Mouse (Mus musculus) liver, embryonic 11.5 days (tissue): ENCODE data around the gene Dip2a. TPM values are rescaled to one million over a fixed set of nuclear protein-coding genes. Genes with fewer than 3 reads are reported as not detected.

ENCODE experiments used
- ATAC-seq: fragments of 200-750 bp; cut with Nextera tagmentation; replicated peaks from 2 replicates; pipeline ENCODE4 v1.8.0; 2017; ENCODE audit warnings: moderate number of reproducible peaks, mild to moderate bottlenecking, moderate TSS enrichment, moderate library complexity; ENCODE audit not compliant: low FRiP score
- DNase-seq: peaks from one replicate; pipeline ENCODE4 v3.0.0-alpha.2; 2017; ENCODE audit warnings: low spot score
- H3K27ac ChIP-seq: fragments of 300-500 bp; sonication (generic); 2 replicates; pipeline ENCODE4 v1.5.1; 2014; ENCODE audit warnings: mild to moderate bottlenecking, low read depth, low read length, control low read depth
- H3K27me3 ChIP-seq: fragments of 300-500 bp; sonication (generic); replicated peaks from 2 replicates; pipeline ENCODE4 v1.6.1; 2014; ENCODE audit warnings: low read length, mixed read lengths; ENCODE audit not compliant: control insufficient read depth, insufficient read depth
- H3K36me3 ChIP-seq: fragments of 300-500 bp; sonication (generic); 2 replicates; pipeline ENCODE4 v1.6.1; 2014; ENCODE audit warnings: mild to moderate bottlenecking, low read length, moderate library complexity, mixed read lengths; ENCODE audit not compliant: control insufficient read depth, insufficient read depth
- H3K4me1 ChIP-seq: fragments of 300-500 bp; sonication (generic); replicated peaks from 2 replicates; pipeline ENCODE4 v1.6.1; 2014; ENCODE audit warnings: low read length, mixed read lengths; ENCODE audit not compliant: control insufficient read depth, insufficient read depth
- H3K4me2 ChIP-seq: fragments of 300-500 bp; sonication (generic); 2 replicates; pipeline ENCODE4 v1.6.1; 2014; ENCODE audit warnings: mild to moderate bottlenecking, control low read depth, moderate library complexity
- H3K4me3 ChIP-seq: fragments of 300-500 bp; sonication (generic); 2 replicates; pipeline ENCODE4 v1.5.1; 2014; ENCODE audit warnings: low read depth, low read length, control low read depth
- H3K9ac ChIP-seq: fragments of 300-500 bp; sonication (generic); 2 replicates; pipeline ENCODE4 v1.6.1; 2014; ENCODE audit warnings: low read depth, low read length, control low read depth
- H3K9me3 ChIP-seq: fragments of 300-500 bp; sonication (generic); 2 replicates; pipeline ENCODE4 v1.6.1; 2016; ENCODE audit warnings: low read length, inconsistent platforms, mixed read lengths; ENCODE audit not compliant: control insufficient read depth
- WGBS: fragments of 180-500 bp; shearing (Covaris S2); extraction: QIAGEN DNeasy Blood & Tissue Kit; methylation state at CpG from one replicate; pipeline ENCODE4 v1.1.7; 2014; 5-methylcytosine and 5-hydroxymethylcytosine counted together
- polyA plus RNA-seq: library from polyadenylated mRNA; unstranded; fragments of >200 nt; fragmentation: Nextera tagmentation; extraction: Ambion mirVana; gene quantifications from 2 replicates; pipeline ENCODE4 v1.2.1, GENCODE M21; 2014

Dip2a gene
- polyA plus RNA-seq, 1 experiment from 2014 or later: 2.0 TPM

DNA sequence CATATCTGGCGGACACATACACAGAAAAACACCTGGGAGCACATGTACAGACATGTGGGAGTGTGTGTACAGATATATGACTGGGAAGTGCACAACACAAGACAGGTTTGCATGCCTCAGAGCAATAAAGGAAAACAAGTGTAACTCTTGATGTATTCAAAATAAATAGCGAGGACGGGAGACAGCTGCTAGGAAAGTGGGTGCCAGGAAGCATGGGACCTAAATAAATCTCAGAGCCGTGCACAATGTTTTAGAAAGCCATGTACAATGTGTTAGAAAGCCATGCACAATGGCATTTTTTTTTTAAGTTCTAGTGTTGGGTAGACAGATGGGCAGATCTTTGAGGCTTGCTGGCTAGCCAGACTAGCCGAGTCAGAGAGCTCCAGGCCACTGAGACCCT is 56.0 kb downstream of the Dip2a start:
- Histone ChIP-seq H3K27me3 (no peaks in the 10 kb centered on the region), H3K9ac (no peak overlapping the region), H3K4me3 (no peak overlapping the region), H3K4me2 (no peak overlapping the region), H3K4me1 (no peaks in the 10 kb centered on the region), H3K9me3 (no peaks in the 10 kb centered on the region), H3K27ac (no peak overlapping the region), H3K36me3 (peaks cover 9% of the 10 kb centered on the region)
- 87% methylated on average over 5 of the region's 5 CpGs for WGBS
- DNase-seq (no peak), ATAC-seq (no peak)

DNA sequence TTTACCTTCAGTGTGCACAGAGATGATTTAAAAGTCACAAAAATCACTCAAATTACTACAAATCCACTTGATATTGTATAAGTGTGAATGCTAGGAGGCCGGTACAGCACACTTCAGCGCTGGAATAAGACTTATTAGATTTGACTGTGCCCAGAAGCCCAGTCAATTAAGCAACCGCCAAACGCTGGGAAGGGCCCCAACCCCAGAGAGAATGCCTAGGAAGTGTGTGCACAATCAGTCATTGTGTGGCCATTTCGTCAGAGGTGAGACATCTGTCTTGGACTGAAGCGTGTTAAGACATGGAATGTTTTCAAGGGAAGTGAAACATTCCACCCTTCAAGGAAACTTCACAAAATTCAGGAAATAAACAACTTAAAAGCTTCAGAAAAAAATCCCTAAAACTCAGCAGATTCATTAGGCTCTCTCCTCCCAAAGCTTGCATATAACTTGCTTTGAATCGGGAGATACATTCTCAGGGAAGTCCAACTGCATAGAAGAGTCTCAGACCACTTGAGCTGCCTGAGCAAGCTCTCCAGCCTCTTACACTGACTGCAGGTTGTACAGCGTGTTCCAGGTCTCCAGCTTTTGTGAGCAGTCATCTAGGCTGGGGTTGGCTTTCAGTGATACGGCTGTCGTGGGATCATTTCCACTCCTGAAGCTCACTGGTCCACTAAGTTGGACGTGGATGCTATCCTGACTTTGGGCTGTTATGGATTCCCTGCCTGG is 56.7 kb downstream of the Dip2a start:
- H3K9me3 ChIP-seq: no peaks in the 10 kb centered on the region
- ATAC-seq (no peak), DNase-seq (no peak)
- no peak overlapping the region for H3K9ac ChIP-seq
- H3K27me3 ChIP-seq: no peaks in the 10 kb centered on the region
- H3K27ac ChIP-seq: no peak overlapping the region
- H3K4me1 ChIP-seq: no peaks in the 10 kb centered on the region
- WGBS: 82% methylated on average over 11 of the region's 11 CpGs
- no peak overlapping the region for H3K4me3 ChIP-seq
- H3K4me2 ChIP-seq: no peak overlapping the region
- H3K36me3 ChIP-seq: peaks cover 9% of the 10 kb centered on the region

DNA sequence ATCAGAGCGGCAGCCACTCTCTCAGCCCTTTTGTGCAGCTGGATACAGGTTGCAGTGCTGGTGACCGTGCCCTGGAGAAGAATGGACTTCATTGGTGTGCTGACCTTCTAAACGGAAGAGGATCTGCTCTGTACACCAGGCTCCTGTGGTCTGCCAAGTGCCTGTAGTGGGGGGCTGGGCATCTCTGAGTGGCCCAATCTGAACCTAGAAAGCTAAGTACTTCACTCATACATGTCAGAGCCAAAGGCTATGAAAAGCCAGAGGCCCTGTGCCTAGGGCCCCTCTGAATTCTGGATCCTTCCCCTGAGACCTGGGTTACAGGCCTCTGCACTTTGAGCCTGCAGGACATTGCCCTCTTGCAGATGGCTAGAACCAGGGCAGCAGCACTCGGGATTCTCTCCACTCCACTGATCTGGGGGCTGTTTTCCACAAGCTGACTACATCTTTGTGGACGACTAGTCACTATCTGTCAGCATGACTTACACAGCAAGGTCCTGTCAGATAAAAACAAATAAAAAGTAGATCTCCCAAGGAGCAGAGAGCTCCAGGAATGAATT is 66.5 kb downstream of the Dip2a start:
- no peak overlapping the region for H3K4me3 ChIP-seq
- WGBS: 75% methylated on average over 5 of the region's 5 CpGs
- DNase-seq: no peak
- peaks cover 6% of the 10 kb centered on the region; the same call in 1 of the 2 replicates for H3K36me3 ChIP-seq
- H3K4me1 ChIP-seq: no peaks in the 10 kb centered on the region
- H3K27me3 ChIP-seq: no peaks in the 10 kb centered on the region
- H3K27ac ChIP-seq: no peak overlapping the region
- H3K4me2 ChIP-seq: no peak overlapping the region
- no peak overlapping the region for H3K9ac ChIP-seq
- ATAC-seq: no peak
- H3K9me3 ChIP-seq: no peaks in the 10 kb centered on the region

DNA sequence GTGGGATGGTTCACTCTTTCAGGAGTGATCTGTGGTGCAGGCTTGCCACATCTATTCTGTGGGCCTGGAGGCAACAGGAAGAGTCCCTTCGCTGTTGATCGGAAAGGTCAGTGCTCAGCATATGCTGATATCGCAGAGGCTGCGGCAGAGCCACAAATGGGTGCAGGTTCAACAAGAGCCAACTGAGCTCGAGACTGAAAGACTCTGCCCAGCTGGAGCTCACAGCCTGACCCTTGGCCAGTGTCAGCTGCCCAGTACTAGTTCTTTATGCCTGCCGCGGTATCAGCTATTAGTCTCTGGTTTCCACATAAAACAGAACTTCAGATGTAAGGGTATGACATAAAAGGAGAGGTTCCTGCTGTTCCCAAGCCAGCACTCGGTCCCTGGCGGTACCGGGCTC is 69.8 kb downstream of the Dip2a start:
- no peaks in the 10 kb centered on the region for H3K4me1 ChIP-seq
- H3K27ac ChIP-seq: no peak overlapping the region
- DNase-seq: no peak
- no peaks in the 10 kb centered on the region for H3K9me3 ChIP-seq
- H3K4me3 ChIP-seq: no peak overlapping the region
- no peak overlapping the region for H3K9ac ChIP-seq
- H3K36me3 ChIP-seq: peaks cover 3% of the 10 kb centered on the region; the same call in 1 of the 2 replicates
- H3K4me2 ChIP-seq: no peak overlapping the region
- WGBS: 75% methylated on average over 10 of the region's 10 CpGs
- no peaks in the 10 kb centered on the region for H3K27me3 ChIP-seq
- ATAC-seq: no peak

DNA sequence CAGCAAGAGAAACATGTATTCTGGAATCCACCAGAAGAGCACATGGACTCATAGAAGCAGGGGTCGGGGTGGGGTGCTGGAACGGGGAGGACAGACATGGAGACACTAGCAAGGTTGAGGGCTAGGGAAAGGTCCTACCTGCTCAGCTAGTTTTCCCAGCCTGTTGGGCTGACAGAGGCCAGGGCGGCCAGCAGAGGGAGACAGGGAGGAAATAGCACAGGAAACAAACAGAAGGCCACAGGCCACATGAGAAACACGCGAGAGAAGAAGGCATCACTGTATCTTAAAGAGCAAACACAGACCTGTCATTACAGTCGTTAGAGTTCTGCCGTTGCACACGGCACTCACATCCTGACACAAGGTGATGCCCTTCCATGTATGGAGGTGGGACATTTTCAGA is 73.9 kb downstream of the Dip2a start:
- Histone ChIP-seq H3K27ac (no peak overlapping the region), H3K4me3 (no peak overlapping the region), H3K9ac (no peak overlapping the region), H3K36me3 (no peaks in the 10 kb centered on the region; the same call in 1 of the 2 replicates), H3K27me3 (no peaks in the 10 kb centered on the region), H3K4me2 (no peak overlapping the region), H3K9me3 (no peaks in the 10 kb centered on the region), H3K4me1 (no peaks in the 10 kb centered on the region)
- DNase-seq: no peak
- no peak for ATAC-seq
- 41% methylated on average over 8 of the region's 8 CpGs for WGBS

DNA sequence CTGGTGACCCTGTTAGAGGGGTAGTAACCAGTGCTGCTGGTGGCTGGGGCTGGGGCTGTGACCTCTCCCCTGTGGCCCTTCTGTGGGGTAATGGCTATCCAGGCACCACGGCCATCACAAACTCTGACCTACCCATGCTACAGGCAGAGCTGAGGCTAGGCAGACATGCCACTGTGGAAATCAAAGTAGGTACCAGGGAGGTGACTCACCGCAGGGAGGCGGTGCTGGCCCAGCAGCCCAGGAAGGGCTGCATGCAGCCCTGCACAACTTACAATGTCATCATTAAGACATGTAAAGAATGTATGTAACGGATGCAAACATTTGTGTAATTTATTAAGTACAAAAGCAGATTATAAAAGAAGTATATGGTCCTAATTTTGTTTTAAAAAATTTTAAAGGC is 82.7 kb downstream of the Dip2a start:
- H3K36me3 ChIP-seq: 0 out of 2 replicates have a peak, but pooled peaks cover 2% of the 10 kb centered on the region
- ATAC-seq (no peak), DNase-seq (no peak)
- WGBS: 73% methylated on average over 4 of the region's 4 CpGs
- H3K9ac ChIP-seq: no peak overlapping the region
- H3K9me3 ChIP-seq: no peaks in the 10 kb centered on the region
- H3K4me1 ChIP-seq: no peaks in the 10 kb centered on the region
- no peak overlapping the region for H3K27ac ChIP-seq
- no peak overlapping the region for H3K4me2 ChIP-seq
- H3K27me3 ChIP-seq: no peaks in the 10 kb centered on the region
- no peak overlapping the region for H3K4me3 ChIP-seq

DNA sequence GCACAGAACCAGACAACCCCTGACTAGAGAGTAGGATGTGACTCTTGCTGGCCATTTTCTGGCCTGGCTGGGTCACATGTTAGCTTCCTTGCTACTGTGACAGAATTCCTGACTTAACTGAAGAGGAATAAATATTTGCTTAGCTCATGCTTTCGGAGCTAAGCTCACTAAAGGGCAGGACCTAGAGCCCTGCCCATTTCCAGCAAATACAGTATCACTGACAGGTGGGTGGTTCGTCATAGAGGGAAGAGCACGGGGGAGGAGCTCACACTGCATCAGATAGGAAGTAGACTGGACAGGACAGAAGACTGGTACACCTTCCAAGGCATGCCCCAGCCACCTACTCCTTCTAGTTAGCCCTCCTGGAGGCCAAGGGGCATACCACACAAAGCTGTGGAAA is 83.6 kb downstream of the Dip2a start:
- WGBS: 55% methylated on average over 3 of the region's 3 CpGs
- Histone ChIP-seq H3K4me1 (no peaks in the 10 kb centered on the region), H3K4me2 (no peak overlapping the region), H3K9me3 (no peaks in the 10 kb centered on the region), H3K4me3 (no peak overlapping the region), H3K9ac (no peak overlapping the region), H3K27me3 (no peaks in the 10 kb centered on the region), H3K36me3 (0 out of 2 replicates have a peak, but pooled peaks cover 2% of the 10 kb centered on the region), H3K27ac (no peak overlapping the region)
- ATAC-seq: peak; percentile 47; the same call in 1 of the 2 replicates
- no peak for DNase-seq

DNA sequence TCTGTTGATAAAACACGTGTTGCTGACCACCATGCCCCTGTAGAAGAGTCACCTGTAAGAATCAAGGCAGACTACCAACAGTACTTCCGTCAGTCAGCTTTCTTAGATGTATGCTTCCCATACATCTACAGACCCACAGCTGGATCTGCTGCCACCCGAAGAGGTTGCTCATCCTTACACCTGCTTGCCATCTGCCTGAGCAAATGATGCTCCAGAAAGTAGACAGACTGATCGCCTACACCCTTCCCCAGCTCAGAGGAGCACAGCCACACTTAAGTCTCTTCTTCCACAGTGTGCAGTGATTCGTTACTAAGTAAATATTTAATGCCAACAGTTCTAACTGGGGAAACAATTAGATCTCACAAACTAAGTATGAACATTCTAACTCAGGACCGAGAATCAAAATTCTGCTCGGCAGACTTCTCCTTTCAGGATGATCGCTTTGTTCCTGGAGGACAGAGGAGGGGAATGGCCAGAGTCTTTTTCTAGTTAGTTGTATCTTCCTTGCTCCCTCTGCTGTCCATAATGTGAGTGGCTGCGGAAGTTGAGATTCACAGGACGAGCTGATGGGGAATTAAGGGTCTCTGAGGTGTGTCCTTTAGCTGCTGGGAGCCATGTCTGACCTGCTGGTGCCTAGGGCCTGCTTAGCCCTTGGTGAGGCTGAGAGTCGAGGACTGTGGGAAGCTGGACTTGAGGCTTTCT is 84.6 kb downstream of the Dip2a start:
- Histone ChIP-seq H3K4me3 (no peak overlapping the region), H3K4me1 (no peaks in the 10 kb centered on the region), H3K36me3 (no peaks in the 10 kb centered on the region), H3K4me2 (no peak overlapping the region), H3K27me3 (no peaks in the 10 kb centered on the region), H3K27ac (no peak overlapping the region), H3K9me3 (no peaks in the 10 kb centered on the region), H3K9ac (no peak overlapping the region)
- ATAC-seq (no peak), DNase-seq (no peak)
- 61% methylated on average over 11 of the region's 11 CpGs for WGBS
